Mouse (Mus musculus) embryonic fibroblast, embryonic 13.5 days (primary cell): ENCODE data around the gene Dpyd.

ENCODE experiments used
- CTCF ChIP-seq: IDR thresholded peaks from 2 replicates; pipeline ENCODE4 v1.5.1; 2011; ENCODE audit warnings: mild to moderate bottlenecking, control low read depth, low read length, moderate library complexity, borderline replicate concordance; ENCODE audit not compliant: insufficient read depth
- POLR2A ChIP-seq: IDR thresholded peaks from 2 replicates; pipeline ENCODE4 v1.6.1; 2011; ENCODE audit warnings: low read depth, mild to moderate bottlenecking, control low read depth, low read length, moderate library complexity

GRCm38 (mm10) chr3:118756099-118756498 lies 194.2 kb downstream of the Dpyd start:
- no peak for TF ChIP-seq POLR2A
- no peak for TF ChIP-seq CTCF
